Mouse (Mus musculus) myocyte (in vitro differentiated cells): ENCODE results near the gene Gm20403.

Source experiments
- CEBPB ChIP-seq: IDR thresholded peaks from 2 replicates; pipeline ENCODE4 v1.6.1; 2011; ENCODE audit warnings: mild to moderate bottlenecking, moderate library complexity; ENCODE audit not compliant: poor library complexity, insufficient read depth, severe bottlenecking
- E2F4 ChIP-seq: IDR thresholded peaks from one replicate; pipeline ENCODE4 v1.6.1; 2011; ENCODE audit warnings: mild to moderate bottlenecking, control low read depth, moderate library complexity; ENCODE audit not compliant: insufficient read depth
- MAX ChIP-seq: IDR thresholded peaks from one replicate; pipeline ENCODE4 v1.6.1; 2011; ENCODE audit warnings: low read depth, mild to moderate bottlenecking, control low read depth
- MYOD1 ChIP-seq, 3 experiments: IDR thresholded peaks; one replicate each; pipeline ENCODE4 v1.6.1; 2011; ENCODE audit warnings: control low read depth in 2 of 3, low read depth in 2 of 3, mild to moderate bottlenecking in 2 of 3, moderate library complexity in 1 of 3; ENCODE audit not compliant: insufficient read length in 2 of 3, control insufficient read depth in 1 of 3
- MYOG ChIP-seq, 3 experiments: IDR thresholded peaks; one replicate each; pipeline ENCODE4 v1.6.1; 2011; ENCODE audit warnings: control low read depth in 2 of 3, low read depth in 2 of 3, mild to moderate bottlenecking in 2 of 3; ENCODE audit not compliant: insufficient read length in 2 of 3, control insufficient read depth in 1 of 3, insufficient read depth in 1 of 3
- POLR2A ChIP-seq: IDR thresholded peaks from one replicate; pipeline ENCODE4 v1.6.1; 2011; ENCODE audit warnings: low read depth, mild to moderate bottlenecking, control low read depth, moderate library complexity; ENCODE audit not compliant: insufficient read length
- POLR2AphosphoS2 ChIP-seq: IDR thresholded peaks from one replicate; pipeline ENCODE4 v1.6.1; 2011; ENCODE audit warnings: low read depth, control low read depth; ENCODE audit not compliant: insufficient read length
- TCF12 ChIP-seq: IDR thresholded peaks from one replicate; pipeline ENCODE4 v1.6.1; 2011; ENCODE audit warnings: mild to moderate bottlenecking, control low read depth; ENCODE audit not compliant: poor library complexity, insufficient read depth, severe bottlenecking
- USF1 ChIP-seq: IDR thresholded peaks from one replicate; pipeline ENCODE4 v1.6.1; 2011; ENCODE audit warnings: low read depth, mild to moderate bottlenecking, control low read depth, moderate library complexity

- no peak for TF ChIP-seq CEBPB
- TF ChIP-seq TCF12, result no peak
- no peak for TF ChIP-seq POLR2A
- no peak for TF ChIP-seq MAX
- no peak for TF ChIP-seq E2F4
- no peak for TF ChIP-seq MYOG (IDR thresholded peaks at IDR 0.05; ENCODE audit: control insufficient read depth in 1 of 3, insufficient read depth in 1 of 3, insufficient read length in 2 of 3, low read depth in 2 of 3)
- TF ChIP-seq USF1, result no peak
- TF ChIP-seq POLR2AphosphoS2, result no peak
- TF ChIP-seq MYOD1 (IDR thresholded peaks at IDR 0.05; ENCODE audit: control insufficient read depth in 1 of 3, insufficient read length in 2 of 3, low read depth in 2 of 3), result no peak
Measured at GRCm38 (mm10) chr12:54996979-54997474, 10.7 kb upstream of the Gm20403 start.
